Mouse (Mus musculus) left cerebral cortex, adult 8-10 months (tissue): ENCODE data around the gene Cntrob. TPM values are rescaled to one million over a fixed set of nuclear protein-coding genes. Genes with fewer than 3 reads are reported as not detected.
"Not testable (repeated sequence)": the region's sequence is repeated elsewhere in the genome, so short reads cannot be mapped to it uniquely, and the experiment has no call there.

Experiments
- DNase-seq, 2 experiments: peaks; one replicate each; pipeline ENCODE4 v3.0.0; 2022; ENCODE audit warnings: low spot score in 2 of 2
- total RNA-seq, 4 experiments: library from RNA; stranded (reverse); gene quantifications; 2 replicates each; pipeline ENCODE4 v1.2.4; 2022

Cntrob gene
- total RNA-seq, 4 experiments from 2014 or later, result 14.9 to 19.9 (median 17.4) TPM

- DNase-seq, result peak; percentile 71 to 73
These were observed 16.9 kb upstream of the Cntrob start, which contains the start of gene Rnf227 for GRCm38 (mm10) chr11:69340161-69341131. Gene Rnf227 (plus strand): TSS chr11:69340461.

GRCm38 (mm10) chr11:69334796-69335195 lies 11.2 kb upstream of the Cntrob start:
- no peak for DNase-seq

GRCm38 (mm10) chr11:69333922-69334321 lies 10.3 kb upstream of the Cntrob start:
- DNase-seq, result no peak

- DNase-seq, result no peak
These were observed 9.2 kb upstream of the Cntrob start for GRCm38 (mm10) chr11:69332713-69333253.

- DNase-seq, result peak; percentile 71 to 74
These were observed 8.4 kb upstream of the Cntrob start for GRCm38 (mm10) chr11:69331929-69332405.

- no peak for DNase-seq
These were observed 7.6 kb upstream of the Cntrob start for GRCm38 (mm10) chr11:69331152-69331551.

GRCm38 (mm10) chr11:69328517-69328916 lies 4.9 kb upstream of the Cntrob start:
- DNase-seq, result no peak

GRCm38 (mm10) chr11:69327648-69328047 lies 4.1 kb upstream of the Cntrob start:
- DNase-seq, result no peak

GRCm38 (mm10) chr11:69327157-69327442 lies 3.5 kb upstream of the Cntrob start:
- no peak for DNase-seq

- DNase-seq, result no peak
These were observed 3.0 kb upstream of the Cntrob start for GRCm38 (mm10) chr11:69326408-69327156.

- DNase-seq, result peak; percentile 47 to 83
These were observed 2.2 kb upstream of the Cntrob start, which contains the start of gene Kcnab3 for GRCm38 (mm10) chr11:69325628-69326407. Gene Kcnab3 (plus strand): TSS chr11:69326258.

- DNase-seq, result no peak
These were observed 1.2 kb upstream of the Cntrob start for GRCm38 (mm10) chr11:69324749-69325148.

GRCm38 (mm10) chr11:69322693-69323471 lies 693 bp downstream of the Cntrob start:
- DNase-seq, result no peak

GRCm38 (mm10) chr11:69322010-69322409 lies 1.6 kb downstream of the Cntrob start:
- DNase-seq, result peak in 1 of 2 experiments; percentile 70

GRCm38 (mm10) chr11:69321580-69321979 lies 2.0 kb downstream of the Cntrob start:
- no peak for DNase-seq

GRCm38 (mm10) chr11:69318000-69318399 lies 5.6 kb downstream of the Cntrob start:
- DNase-seq, result not testable (repeated sequence)

GRCm38 (mm10) chr11:69316361-69316760 lies 7.2 kb downstream of the Cntrob start:
- DNase-seq, result no peak

- no peak for DNase-seq
These were observed 12.3 kb downstream of the Cntrob start for GRCm38 (mm10) chr11:69311266-69311665.

GRCm38 (mm10) chr11:69306039-69306438 lies 17.5 kb downstream of the Cntrob start:
- no peak for DNase-seq

GRCm38 (mm10) chr11:69305291-69305690 lies 18.3 kb downstream of the Cntrob start:
- no peak for DNase-seq
